19 mouse cellular contexts compared by ENCODE assay signal in genomic region chr4:82882500-82882899, GRCm38 (mm10). TPM values are rescaled to one million over a fixed set of nuclear protein-coding genes. Genes with fewer than 3 reads are reported as not detected.
DNase-seq lines count a peak whose midpoint lies in the region; ATAC-seq and TF ChIP-seq lines count a peak whose summit lies in the region.
"Had no signal": no experiment of that assay in that cellular context is flagged by ENCODE, and none has a peak within 500 bp of the region (broad histone marks: within the 10 kb centered on the region; RNA-seq: fewer than 3 reads in every experiment).

No protein-coding gene starts in this region.

- no peaks in the 10 kb centered on the region for H3K27me3 ChIP-seq in small intestine, adult 2 months (ENCODE audit: control insufficient read depth, insufficient read depth, low read length)
- no peaks in the 10 kb centered on the region for H3K27me3 ChIP-seq in forebrain, embryonic 16.5 days (replicated peaks; ENCODE audit: control insufficient read depth, insufficient read depth, low read length)
- H3K27me3 ChIP-seq: limb, embryonic 13.5 days; neural tube, embryonic 13.5 days had no signal

- H3K9me3 ChIP-seq in forebrain, embryonic 16.5 days (ENCODE audit: control insufficient read depth, low read length), result no peaks in the 10 kb centered on the region
- H3K9me3 ChIP-seq: forebrain, embryonic 10.5 days; limb, embryonic 13.5 days; midbrain, embryonic 10.5 days; neural tube, embryonic 13.5 days had no signal

- H3K4me1 ChIP-seq in lung, adult 2 months (ENCODE audit: control insufficient read depth, insufficient read depth, low read length), result no peaks in the 10 kb centered on the region
- H3K4me1 ChIP-seq in small intestine, adult 2 months (ENCODE audit: control insufficient read depth, insufficient read depth, insufficient read length, low read length), result no peaks in the 10 kb centered on the region
- peaks cover 4% of the 10 kb centered on the region; the same call in 1 of the 2 replicates for H3K4me1 ChIP-seq in forebrain, embryonic 16.5 days (replicated peaks; ENCODE audit: control insufficient read depth, insufficient read depth, low read length)
- H3K4me1 ChIP-seq: midbrain, embryonic 10.5 days had no signal

- no peak overlapping the region for H3K4me3 ChIP-seq in lung, adult 2 months (replicated peaks; ENCODE audit: extremely low read depth, low read depth, low read length)
- H3K4me3 ChIP-seq in small intestine, adult 2 months (ENCODE audit: low read depth, low read length), result no peak overlapping the region
- no peak overlapping the region for H3K4me3 ChIP-seq in forebrain, embryonic 16.5 days (replicated peaks; ENCODE audit: low read length)
- H3K4me3 ChIP-seq: forebrain, embryonic 10.5 days; limb, embryonic 13.5 days; midbrain, embryonic 10.5 days; neural tube, embryonic 13.5 days had no signal

- TF ChIP-seq POLR2A in lung, adult 2 months (IDR thresholded peaks at IDR 0.05; ENCODE audit: borderline replicate concordance, extremely low read depth, low read depth, low read length), result no peak
- no peak for TF ChIP-seq POLR2A in small intestine, adult 2 months (IDR thresholded peaks at IDR 0.05; ENCODE audit: low read depth, low read length)

- H3K4me2 ChIP-seq in forebrain, embryonic 16.5 days (ENCODE audit: low read length), result no peak overlapping the region
- H3K4me2 ChIP-seq: limb, embryonic 13.5 days; neural tube, embryonic 13.5 days had no signal

- 88% methylated on average over 9 of the region's 9 CpGs for WGBS in lung, adult 2 months
- 81% methylated on average over 9 of the region's 9 CpGs for WGBS in small intestine, adult 2 months
- WGBS in forebrain, embryonic 16.5 days, result 84% methylated on average over 9 of the region's 9 CpGs

- no peak for ATAC-seq in forebrain, embryonic 16.5 days

- H3K27ac ChIP-seq in small intestine, adult 2 months (ENCODE audit: insufficient read depth, low read depth, low read length), result no peak overlapping the region
- no peak overlapping the region for H3K27ac ChIP-seq in forebrain, embryonic 16.5 days (ENCODE audit: low read length)
- H3K27ac ChIP-seq: forebrain, embryonic 10.5 days; limb, embryonic 13.5 days; midbrain, embryonic 10.5 days; neural tube, embryonic 13.5 days had no signal

- H3K9ac ChIP-seq in forebrain, embryonic 16.5 days (replicated peaks; ENCODE audit: low read depth, low read length), result no peak overlapping the region
- H3K9ac ChIP-seq: limb, embryonic 13.5 days; neural tube, embryonic 13.5 days had no signal

- peak; percentile 53; the same call in 1 of the 2 replicates for TF ChIP-seq CTCF in lung, adult 2 months (IDR thresholded peaks at IDR 0.05; ENCODE audit: insufficient read depth, low read length)
- peak; percentile 28; the same call in 1 of the 2 replicates for TF ChIP-seq CTCF in small intestine, adult 2 months (IDR thresholded peaks at IDR 0.05; ENCODE audit: extremely low read depth, insufficient read length, insufficient replicate concordance, low read depth, low read length)

- no peaks in the 10 kb centered on the region for H3K36me3 ChIP-seq in small intestine, adult 2 months (ENCODE audit: control insufficient read depth, insufficient read depth, low read length)
- H3K36me3 ChIP-seq in forebrain, embryonic 16.5 days (ENCODE audit: control insufficient read depth, insufficient read depth), result no peaks in the 10 kb centered on the region
- H3K36me3 ChIP-seq: forebrain, embryonic 10.5 days; limb, embryonic 13.5 days; midbrain, embryonic 10.5 days; neural tube, embryonic 13.5 days had no signal

- DNase-seq in gastrocnemius, postnatal 10 days, result peak; percentile 9
- no peak for DNase-seq in gastrocnemius, adult 18-20 months (ENCODE audit: low spot score)
- peak; percentile 19 for DNase-seq in lung, adult 2 months
- no peak for DNase-seq in lung, postnatal 14 days
- DNase-seq in R1 (ENCODE audit: low read depth, low spot score), result peak; percentile 63
- no peak for DNase-seq in embryo, embryonic 10.5 days (ENCODE audit: low spot score)
- DNase-seq: cerebellum, adult 11 months; gastrocnemius, postnatal 25 days; kidney, adult 9 months; layer of hippocampus, adult 9-11 months; right cerebral cortex, adult 18-20 months had no signal

RNA-seq across cellular contexts. Expression of gene Cer1, which starts 2.4 kb away (rescaled TPM):
- total RNA-seq in gastrocnemius, postnatal 10 days (2021), result not detected
- total RNA-seq in gastrocnemius, adult 18-20 months (2021), result not detected
- not detected in 2 replicates for polyA plus RNA-seq in lung, adult 2 months (2012; rRNA removed)
- polyA plus RNA-seq in small intestine, adult 2 months (2012; rRNA removed), result not detected in 2 replicates
- not detected in 2 replicates for polyA plus RNA-seq in forebrain, embryonic 16.5 days (2015; fragmentation: Nextera tagmentation; extraction: Ambion mirVana)
- total RNA-seq: gastrocnemius, postnatal 25 days; hematopoietic stem cell, adult 5-6 weeks had no signal
- polyA plus RNA-seq: forebrain, embryonic 10.5 days; midbrain, embryonic 10.5 days; stomach, embryonic 14.5 days had no signal

RNA-seq across cellular contexts. Expression of gene Zdhhc21, which starts 22.7 kb away (rescaled TPM):
- total RNA-seq in gastrocnemius, postnatal 10 days (2021), result 10 to 100 TPM; 11.3 to 12.4 TPM
- total RNA-seq in gastrocnemius, adult 18-20 months (2021), result 10 to 100 TPM; 10.7 to 11.1 TPM
- 2.9 and 4.3 TPM in 2 replicates for polyA plus RNA-seq in lung, adult 2 months (2012; rRNA removed)
- polyA plus RNA-seq in small intestine, adult 2 months (2012; rRNA removed), result 1.1 TPM in 2 replicates
- 19.7 and 20.1 TPM in 2 replicates for polyA plus RNA-seq in forebrain, embryonic 16.5 days (2015; fragmentation: Nextera tagmentation; extraction: Ambion mirVana)

Comparison
In these comparisons a context has a peak if more than half of its experiments do, and no peak if none do; other contexts are left out.
1. DNase-seq: peak in gastrocnemius, postnatal 10 days (single experiment), lung, adult 2 months (single experiment) and R1 (single experiment); none in gastrocnemius, adult 18-20 months (single experiment), lung, postnatal 14 days (single experiment) and embryo, embryonic 10.5 days (single experiment).